In genomic region chr15:41989065-41989464, GRCm38 (mm10) we compare ENCODE assay signal across 23 mouse cellular contexts.
DNase-seq lines count a peak whose midpoint lies in the region; ATAC-seq lines count a peak whose summit lies in the region.
"Had no signal": no experiment of that assay in that cellular context is flagged by ENCODE, and none has a peak within 500 bp of the region (broad histone marks: within the 10 kb centered on the region; RNA-seq: fewer than 3 reads in every experiment).

No protein-coding gene starts in this region.

- no peaks in the 10 kb centered on the region for H3K27me3 ChIP-seq in kidney, embryonic 14.5 days (ENCODE audit: control insufficient read depth, insufficient read depth, low read length)
- H3K27me3 ChIP-seq in midbrain, embryonic 11.5 days (ENCODE audit: control insufficient read depth, insufficient read depth, low read length): no peaks in the 10 kb centered on the region
- no peaks in the 10 kb centered on the region for H3K27me3 ChIP-seq in midbrain, embryonic 10.5 days (ENCODE audit: low read depth, poor library complexity, severe bottlenecking)
- no peaks in the 10 kb centered on the region for H3K27me3 ChIP-seq in limb, embryonic 12.5 days
- no peaks in the 10 kb centered on the region for H3K27me3 ChIP-seq in limb, embryonic 13.5 days
- H3K27me3 ChIP-seq: embryonic facial prominence, embryonic 13.5 days; embryonic facial prominence, embryonic 15.5 days; forebrain, embryonic 12.5 days had no signal

- no peaks in the 10 kb centered on the region for H3K9me3 ChIP-seq in kidney, embryonic 14.5 days (ENCODE audit: control insufficient read depth, low read length)
- no peaks in the 10 kb centered on the region for H3K9me3 ChIP-seq in midbrain, embryonic 11.5 days (ENCODE audit: control insufficient read depth, low read length)
- no peaks in the 10 kb centered on the region for H3K9me3 ChIP-seq in midbrain, embryonic 10.5 days (replicated peaks)
- H3K9me3 ChIP-seq in limb, embryonic 12.5 days: no peaks in the 10 kb centered on the region
- no peaks in the 10 kb centered on the region for H3K9me3 ChIP-seq in limb, embryonic 13.5 days
- H3K9me3 ChIP-seq: embryonic facial prominence, embryonic 13.5 days; embryonic facial prominence, embryonic 15.5 days; forebrain, embryonic 10.5 days; forebrain, embryonic 12.5 days had no signal

- peak; percentile 52; the same call in 1 of the 2 replicates for ATAC-seq in kidney, embryonic 14.5 days (ENCODE audit: low FRiP score, low TSS enrichment)
- ATAC-seq in midbrain, embryonic 11.5 days (ENCODE audit: low FRiP score): no peak
- ATAC-seq in limb, embryonic 12.5 days (ENCODE audit: insufficient number of reproducible peaks, insufficient read depth, low FRiP score, low TSS enrichment, low read depth): peak; percentile 31; the same call in 1 of the 2 replicates
- peak; percentile 28; the same call in 1 of the 2 replicates for ATAC-seq in limb, embryonic 13.5 days (ENCODE audit: low FRiP score, low read depth)
- ATAC-seq: forebrain, embryonic 14.5 days had no signal

- 45% methylated on average over 2 of the region's 2 CpGs for WGBS in kidney, embryonic 14.5 days
- WGBS in midbrain, embryonic 11.5 days: 59% methylated on average over 2 of the region's 2 CpGs
- 70% methylated on average over 2 of the region's 2 CpGs for WGBS in midbrain, embryonic 10.5 days
- 26% methylated on average over 2 of the region's 2 CpGs for WGBS in limb, embryonic 12.5 days
- 25% methylated on average over 2 of the region's 2 CpGs for WGBS in limb, embryonic 13.5 days

- no peak overlapping the region for H3K4me2 ChIP-seq in kidney, embryonic 14.5 days (replicated peaks; ENCODE audit: low read depth, low read length)
- H3K4me2 ChIP-seq in midbrain, embryonic 11.5 days: no peak overlapping the region
- H3K4me2 ChIP-seq in limb, embryonic 12.5 days: no peak overlapping the region
- no peak overlapping the region for H3K4me2 ChIP-seq in limb, embryonic 13.5 days (replicated peaks)
- H3K4me2 ChIP-seq: embryonic facial prominence, embryonic 13.5 days; embryonic facial prominence, embryonic 15.5 days; forebrain, embryonic 12.5 days had no signal

- no peak overlapping the region for H3K9ac ChIP-seq in kidney, embryonic 14.5 days (ENCODE audit: low read depth, low read length)
- no peak overlapping the region for H3K9ac ChIP-seq in midbrain, embryonic 11.5 days (ENCODE audit: low read length)
- H3K9ac ChIP-seq in limb, embryonic 12.5 days (replicated peaks): no peak overlapping the region
- H3K9ac ChIP-seq in limb, embryonic 13.5 days: no peak overlapping the region
- H3K9ac ChIP-seq: embryonic facial prominence, embryonic 13.5 days; embryonic facial prominence, embryonic 15.5 days; forebrain, embryonic 12.5 days had no signal

- H3K36me3 ChIP-seq in kidney, embryonic 14.5 days (ENCODE audit: control insufficient read depth, insufficient read depth, low read length): no peaks in the 10 kb centered on the region
- no peaks in the 10 kb centered on the region for H3K36me3 ChIP-seq in midbrain, embryonic 11.5 days (ENCODE audit: control insufficient read depth, insufficient read depth, low read length)
- H3K36me3 ChIP-seq in midbrain, embryonic 10.5 days: no peaks in the 10 kb centered on the region
- no peaks in the 10 kb centered on the region for H3K36me3 ChIP-seq in limb, embryonic 12.5 days
- no peaks in the 10 kb centered on the region for H3K36me3 ChIP-seq in limb, embryonic 13.5 days
- H3K36me3 ChIP-seq: embryonic facial prominence, embryonic 13.5 days; embryonic facial prominence, embryonic 15.5 days; forebrain, embryonic 10.5 days; forebrain, embryonic 12.5 days had no signal

- H3K4me3 ChIP-seq in kidney, embryonic 14.5 days (ENCODE audit: low read length): no peak overlapping the region
- no peak overlapping the region for H3K4me3 ChIP-seq in midbrain, embryonic 11.5 days (ENCODE audit: low read depth, low read length)
- no peak overlapping the region for H3K4me3 ChIP-seq in midbrain, embryonic 10.5 days
- H3K4me3 ChIP-seq in limb, embryonic 12.5 days (replicated peaks): no peak overlapping the region
- H3K4me3 ChIP-seq in limb, embryonic 13.5 days: no peak overlapping the region
- H3K4me3 ChIP-seq: embryonic facial prominence, embryonic 13.5 days; embryonic facial prominence, embryonic 15.5 days; erythroblast, embryonic 14.5 days; forebrain, embryonic 10.5 days; forebrain, embryonic 12.5 days had no signal

- no peak overlapping the region for H3K27ac ChIP-seq in kidney, embryonic 14.5 days (ENCODE audit: low read depth, low read length)
- H3K27ac ChIP-seq in midbrain, embryonic 11.5 days (ENCODE audit: low read depth, low read length): no peak overlapping the region
- H3K27ac ChIP-seq in midbrain, embryonic 10.5 days (replicated peaks): no peak overlapping the region
- no peak overlapping the region for H3K27ac ChIP-seq in limb, embryonic 12.5 days
- no peak overlapping the region for H3K27ac ChIP-seq in limb, embryonic 13.5 days
- H3K27ac ChIP-seq: embryonic facial prominence, embryonic 13.5 days; embryonic facial prominence, embryonic 15.5 days; forebrain, embryonic 10.5 days; forebrain, embryonic 12.5 days had no signal

- H3K4me1 ChIP-seq in kidney, embryonic 14.5 days (ENCODE audit: control insufficient read depth, insufficient read depth, low read length): no peaks in the 10 kb centered on the region
- no peaks in the 10 kb centered on the region for H3K4me1 ChIP-seq in midbrain, embryonic 11.5 days (ENCODE audit: control insufficient read depth, insufficient read depth, low read length)
- H3K4me1 ChIP-seq in midbrain, embryonic 10.5 days: no peaks in the 10 kb centered on the region
- peaks cover 3% of the 10 kb centered on the region for H3K4me1 ChIP-seq in limb, embryonic 12.5 days (replicated peaks)
- H3K4me1 ChIP-seq in limb, embryonic 13.5 days: peaks cover 13% of the 10 kb centered on the region
- H3K4me1 ChIP-seq: embryonic facial prominence, embryonic 15.5 days; forebrain, embryonic 10.5 days; forebrain, embryonic 12.5 days had no signal

- no peak for DNase-seq in kidney, postnatal 10 days
- peak; percentile 14 for DNase-seq in midbrain, embryonic 11.5 days (ENCODE audit: low spot score, missing footprints)
- no peak for DNase-seq in midbrain, embryonic 10.5 days (ENCODE audit: low spot score)
- DNase-seq in gastrocnemius, postnatal 4 days (ENCODE audit: low spot score in 2 of 2): no peak
- DNase-seq: adrenal gland, adult 2 months; adrenal gland, postnatal 10 days; adrenal gland, postnatal 25 days; cerebellum, adult 11 months; cerebellum, adult 18-20 months; cerebellum, adult 8-10 months; cerebellum, adult 9-11 months; cerebellum, postnatal 14 days; cerebellum, postnatal 36 days; embryo, embryonic 11 days had no signal
